Mouse (Mus musculus) heart, embryonic 15.5 days (tissue): ENCODE results near the gene Limk1. TPM values are rescaled to one million over a fixed set of nuclear protein-coding genes. Genes with fewer than 3 reads are reported as not detected.
A peak's percentile ranks its signal among the peaks of the same experiment; 100 is the strongest.
"Not testable (repeated sequence)": the region's sequence is repeated elsewhere in the genome, so short reads cannot be mapped to it uniquely, and the experiment has no call there.

Experiments
- ATAC-seq: fragments of 200-750 bp; cut with Nextera tagmentation; replicated peaks from 2 replicates; pipeline ENCODE4 v1.8.0; 2017; ENCODE audit warnings: low read depth, moderate TSS enrichment; ENCODE audit not compliant: insufficient number of reproducible peaks, insufficient read depth, low FRiP score
- H3K27ac ChIP-seq: fragments of 300-500 bp; sonication (generic); 2 replicates; pipeline ENCODE4 v1.5.1; 2015; ENCODE audit warnings: mild to moderate bottlenecking, inconsistent platforms
- H3K27me3 ChIP-seq: fragments of 300-500 bp; sonication (generic); 2 replicates; pipeline ENCODE4 v1.6.1; 2015; ENCODE audit warnings: inconsistent platforms
- H3K36me3 ChIP-seq: fragments of 300-500 bp; sonication (generic); 2 replicates; pipeline ENCODE4 v1.6.1; 2015; ENCODE audit warnings: mild to moderate bottlenecking, inconsistent platforms
- H3K4me1 ChIP-seq: fragments of 300-500 bp; sonication (generic); replicated peaks from 2 replicates; pipeline ENCODE4 v1.6.1; 2015; ENCODE audit warnings: inconsistent platforms
- H3K4me2 ChIP-seq: fragments of 300-500 bp; sonication (generic); 2 replicates; pipeline ENCODE4 v1.6.1; 2015; ENCODE audit warnings: inconsistent platforms, mild to moderate bottlenecking, moderate library complexity
- H3K4me3 ChIP-seq: fragments of 300-500 bp; sonication (generic); 2 replicates; pipeline ENCODE4 v1.5.1; 2015; ENCODE audit warnings: mild to moderate bottlenecking, inconsistent platforms
- H3K9ac ChIP-seq: fragments of 300-500 bp; sonication (generic); 2 replicates; pipeline ENCODE4 v1.6.1; 2015; ENCODE audit warnings: mild to moderate bottlenecking, inconsistent platforms
- H3K9me3 ChIP-seq: fragments of 300-500 bp; sonication (generic); replicated peaks from 2 replicates; pipeline ENCODE4 v1.6.1; 2016; ENCODE audit warnings: inconsistent platforms
- WGBS: fragments of 180-500 bp; shearing (Covaris S2); methylation state at CpG from one replicate; pipeline ENCODE4 v1.1.7; 2015; ENCODE audit warnings: mixed read lengths; 5-methylcytosine and 5-hydroxymethylcytosine counted together
- polyA plus RNA-seq: library from polyadenylated mRNA; unstranded; fragments of >200 nt; fragmentation: Nextera tagmentation; extraction: Ambion mirVana; gene quantifications from 2 replicates; pipeline ENCODE4 v1.2.1, GENCODE M21; 2015

The Limk1 gene
- polyA plus RNA-seq, 1 experiment from 2014 or later = 3.3 TPM

GRCm38 (mm10) chr5:134650926-134651325, 37.5 kb downstream of the Limk1 start:
- Histone ChIP-seq H3K4me1 (peaks cover 7% of the 10 kb centered on the region), H3K4me2 (no peak overlapping the region), H3K36me3 (no peaks in the 10 kb centered on the region), H3K9me3 (no peaks in the 10 kb centered on the region), H3K27ac (no peak overlapping the region), H3K9ac (no peak overlapping the region), H3K4me3 (no peak overlapping the region), H3K27me3 (no peaks in the 10 kb centered on the region)
- 49% methylated on average over 5 of the region's 5 CpGs for WGBS
- no peak for ATAC-seq

- not testable (repeated sequence) for H3K27ac ChIP-seq, H3K4me2 ChIP-seq, H3K9ac ChIP-seq, ATAC-seq, H3K27me3 ChIP-seq, H3K9me3 ChIP-seq, H3K4me3 ChIP-seq, H3K36me3 ChIP-seq
- H3K4me1 ChIP-seq = peaks cover 13% of the 10 kb centered on the region
- WGBS = 79% methylated on average over 4 of the region's 4 CpGs
Observed at GRCm38 (mm10) chr5:134648976-134649375, 39.4 kb downstream of the Limk1 start.

- Histone ChIP-seq H3K4me1 (peaks cover 11% of the 10 kb centered on the region), H3K9ac (no peak overlapping the region), H3K27me3 (no peaks in the 10 kb centered on the region), H3K4me3 (no peak overlapping the region), H3K9me3 (no peaks in the 10 kb centered on the region), H3K4me2 (no peak overlapping the region), H3K36me3 (no peaks in the 10 kb centered on the region), H3K27ac (no peak overlapping the region)
- no peak for ATAC-seq
- 69% methylated on average over 2 of the region's 2 CpGs for WGBS
Observed at GRCm38 (mm10) chr5:134647394-134647793, 41.0 kb downstream of the Limk1 start.

GRCm38 (mm10) chr5:134646461-134646860, 41.9 kb downstream of the Limk1 start:
- H3K9me3 ChIP-seq = no peaks in the 10 kb centered on the region

GRCm38 (mm10) chr5:134644643-134645118, 43.7 kb downstream of the Limk1 start:
- H3K4me3 ChIP-seq = no peak overlapping the region
- H3K27me3 ChIP-seq = no peaks in the 10 kb centered on the region
- H3K9me3 ChIP-seq = no peaks in the 10 kb centered on the region
- no peaks in the 10 kb centered on the region for H3K36me3 ChIP-seq
- peaks cover 8% of the 10 kb centered on the region for H3K4me1 ChIP-seq
- H3K9ac ChIP-seq = no peak overlapping the region
- ATAC-seq = peak; percentile 73
- 36% methylated on average over 8 of the region's 8 CpGs for WGBS
- peak overlapping the region; percentile 54 for H3K27ac ChIP-seq
- H3K4me2 ChIP-seq = no peak overlapping the region

More at GRCm38 (mm10) chr5:134646461-134646860, 41.9 kb downstream of the Limk1 start:
- peaks cover 6% of the 10 kb centered on the region for H3K4me1 ChIP-seq
- H3K36me3 ChIP-seq = no peaks in the 10 kb centered on the region
- no peak overlapping the region for H3K9ac ChIP-seq
- WGBS = 68% methylated on average over 4 of the region's 4 CpGs
- H3K4me3 ChIP-seq = no peak overlapping the region
- H3K4me2 ChIP-seq = no peak overlapping the region
- no peak overlapping the region for H3K27ac ChIP-seq
- no peaks in the 10 kb centered on the region for H3K27me3 ChIP-seq
- ATAC-seq = no peak

- Histone ChIP-seq H3K9me3 (no peaks in the 10 kb centered on the region), H3K4me3 (no peak overlapping the region), H3K36me3 (no peaks in the 10 kb centered on the region), H3K4me2 (no peak overlapping the region), H3K27me3 (no peaks in the 10 kb centered on the region), H3K4me1 (peaks cover 11% of the 10 kb centered on the region), H3K27ac (peak overlapping the region; percentile 54), H3K9ac (no peak overlapping the region)
- WGBS = 74% methylated on average over 1 of the region's 1 CpGs
- no peak for ATAC-seq
Observed at GRCm38 (mm10) chr5:134644121-134644520, 44.3 kb downstream of the Limk1 start.

GRCm38 (mm10) chr5:134640371-134640770, 48.0 kb downstream of the Limk1 start:
- Histone ChIP-seq H3K9ac (no peak overlapping the region), H3K4me1 (peaks cover 21% of the 10 kb centered on the region), H3K4me3 (no peak overlapping the region), H3K27ac (no peak overlapping the region), H3K9me3 (no peaks in the 10 kb centered on the region), H3K27me3 (no peaks in the 10 kb centered on the region), H3K36me3 (peaks cover 13% of the 10 kb centered on the region), H3K4me2 (no peak overlapping the region)
- 88% methylated on average over 3 of the region's 3 CpGs for WGBS
- no peak for ATAC-seq

- under 1% methylated on average over 51 of the region's 52 CpGs for WGBS
- peak within 1 kb of the TSS; percentile 87 for H3K27ac ChIP-seq
Observed at GRCm38 (mm10) chr5:134639269-134639682, 49.1 kb downstream of the Limk1 start, which contains the start of gene Eif4h. Eif4h (minus strand) TSS chr5:134639490.

GRCm38 (mm10) chr5:134638461-134639268, 49.7 kb downstream of the Limk1 start:
- peak; percentile 70 for ATAC-seq
- peaks cover 19% of the 10 kb centered on the region for H3K4me1 ChIP-seq
- H3K9ac ChIP-seq = peak overlapping the region; percentile 90
- WGBS = 0% methylated on average over 63 of the region's 85 CpGs
- no peaks in the 10 kb centered on the region for H3K9me3 ChIP-seq
- no peaks in the 10 kb centered on the region for H3K27me3 ChIP-seq
- H3K27ac ChIP-seq = peak overlapping the region; percentile 87
- H3K4me3 ChIP-seq = peak overlapping the region; percentile 76
- peak overlapping the region; percentile 71 for H3K4me2 ChIP-seq
- H3K36me3 ChIP-seq = peaks cover 24% of the 10 kb centered on the region

More at GRCm38 (mm10) chr5:134639269-134639682, 49.1 kb downstream of the Limk1 start, which contains the start of gene Eif4h:
- Histone ChIP-seq H3K4me2 (peak within 1 kb of the TSS; percentile 71), H3K9me3 (no peaks in the 10 kb centered on the region), H3K4me3 (peak within 1 kb of the TSS; percentile 76), H3K36me3 (peaks cover 21% of the 10 kb centered on the region), H3K4me1 (peaks cover 18% of the 10 kb centered on the region), H3K9ac (peak within 1 kb of the TSS; percentile 90), H3K27me3 (no peaks in the 10 kb centered on the region)
- ATAC-seq = peak; percentile 93

GRCm38 (mm10) chr5:134637820-134638367, 50.5 kb downstream of the Limk1 start:
- Histone ChIP-seq H3K4me2 (peak overlapping the region; percentile 71), H3K9ac (peak overlapping the region; percentile 90), H3K27ac (peak overlapping the region; percentile 87), H3K36me3 (peaks cover 24% of the 10 kb centered on the region), H3K4me3 (peak overlapping the region; percentile 76), H3K4me1 (peaks cover 19% of the 10 kb centered on the region), H3K27me3 (no peaks in the 10 kb centered on the region), H3K9me3 (no peaks in the 10 kb centered on the region)
- ATAC-seq = no peak
- WGBS = 24% methylated on average over 5 of the region's 5 CpGs

- H3K4me2 ChIP-seq = no peak overlapping the region
- WGBS = 59% methylated on average over 2 of the region's 2 CpGs
- H3K4me1 ChIP-seq = peaks cover 30% of the 10 kb centered on the region
- H3K9ac ChIP-seq = no peak overlapping the region
- no peak for ATAC-seq
- H3K36me3 ChIP-seq = peaks cover 31% of the 10 kb centered on the region
- H3K9me3 ChIP-seq = no peaks in the 10 kb centered on the region
- H3K27me3 ChIP-seq = no peaks in the 10 kb centered on the region
- H3K27ac ChIP-seq = no peak overlapping the region
- no peak overlapping the region for H3K4me3 ChIP-seq
Observed at GRCm38 (mm10) chr5:134632841-134633240, 55.6 kb downstream of the Limk1 start.
